Mouse (Mus musculus): ENCODE measurements around the gene Gmds.

The Gmds gene

DNA sequence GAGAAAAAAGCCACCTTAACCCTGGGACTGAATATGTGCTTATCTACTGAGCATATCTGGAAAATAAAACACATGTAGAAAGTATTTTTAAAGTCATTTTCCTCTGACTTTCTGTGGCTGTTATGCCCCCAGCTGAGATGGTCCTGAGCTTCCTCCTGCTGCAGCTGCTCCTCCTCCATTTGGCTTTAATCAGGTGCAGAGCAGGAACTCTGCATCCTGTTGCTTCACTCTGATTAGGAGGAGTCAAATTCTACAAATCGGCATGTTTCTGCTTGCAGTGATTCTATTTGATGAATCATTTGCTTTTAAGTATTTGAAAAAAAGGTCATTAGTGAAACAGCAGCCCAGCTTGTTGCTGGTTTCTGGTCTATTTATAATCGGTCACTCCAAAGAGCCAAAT, 177.0 kb downstream of the Gmds start:
- no peak for DNase-seq (ENCODE audit: low spot score in 2 of 2)

DNA sequence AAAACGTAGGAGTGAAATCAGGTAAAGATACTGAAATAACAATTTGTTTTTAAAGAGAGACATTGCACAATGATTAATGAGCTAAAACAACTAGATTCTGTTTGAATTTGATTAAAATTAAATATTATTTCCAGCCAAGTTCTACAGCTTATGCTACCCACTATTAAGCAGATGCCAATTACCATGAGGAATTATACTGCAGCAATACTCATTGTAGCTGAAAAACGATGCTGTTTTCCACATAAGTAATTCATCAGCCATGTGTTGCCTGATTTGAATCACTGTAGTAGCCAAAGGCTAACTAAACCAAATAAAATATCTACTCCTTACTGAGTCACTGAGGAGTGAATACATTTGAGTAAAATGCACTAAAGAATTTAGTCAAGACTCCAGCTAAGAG, 180.3 kb downstream of the Gmds start:
- no peak for DNase-seq (ENCODE audit: low spot score in 2 of 2)

DNA sequence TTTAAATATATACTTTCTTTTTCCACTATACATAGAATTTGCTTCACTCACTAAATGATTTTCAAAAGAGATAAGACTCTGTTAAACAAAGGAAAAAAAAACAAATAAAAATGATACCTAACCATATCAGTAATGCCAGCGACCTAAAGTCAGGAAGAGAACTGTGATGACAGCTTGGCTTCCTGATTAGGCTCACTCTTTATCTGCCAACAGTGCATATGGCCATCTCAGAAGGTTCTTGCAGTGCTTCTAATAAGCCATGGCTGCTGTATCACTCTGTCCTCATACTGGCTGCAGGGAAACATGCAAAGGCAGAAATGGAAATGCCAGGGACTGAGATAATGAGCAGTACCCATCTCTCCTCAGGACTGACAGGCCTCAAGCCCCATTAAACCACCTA, 192.6 kb downstream of the Gmds start:
- no peak for DNase-seq (ENCODE audit: low spot score in 2 of 2)

DNA sequence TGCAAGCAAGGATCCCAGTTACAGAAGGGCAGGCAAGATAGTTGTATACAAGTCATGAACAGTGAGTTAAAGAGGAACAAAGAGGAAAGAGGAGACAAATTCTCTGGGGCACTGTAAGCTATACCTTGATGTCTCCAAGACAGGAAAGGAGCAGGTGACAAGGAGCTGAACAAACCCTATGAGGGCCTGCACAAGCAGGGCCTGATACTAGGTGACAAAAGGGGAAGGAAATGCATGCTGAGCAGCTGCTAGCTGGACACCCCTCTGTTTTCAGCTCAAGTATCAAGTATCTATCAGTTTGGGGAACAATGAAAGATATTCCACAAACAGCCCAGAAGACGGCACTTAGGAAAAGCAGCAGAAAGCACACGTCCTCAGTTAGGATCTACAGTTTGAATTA, 193.4 kb downstream of the Gmds start:
- no peak for DNase-seq (ENCODE audit: low spot score in 2 of 2)

DNA sequence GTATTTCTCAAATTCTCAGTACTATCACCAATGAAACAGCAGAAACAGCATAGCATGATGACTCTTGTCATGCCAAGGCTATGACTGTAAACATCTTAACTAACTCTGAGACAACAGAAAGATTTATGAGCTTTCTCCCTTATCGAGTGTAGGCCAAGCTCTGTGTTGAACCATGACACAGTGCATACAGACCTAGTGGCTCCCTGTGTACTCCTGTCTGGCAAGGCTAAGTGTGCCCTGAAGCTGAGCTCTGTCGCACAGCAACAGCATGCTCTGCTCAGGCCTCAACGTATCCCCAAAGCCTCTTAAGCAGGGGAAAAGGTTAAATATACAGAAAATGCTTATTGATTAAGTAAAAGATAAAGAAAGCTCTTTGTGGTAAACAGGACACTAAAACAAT, 194.9 kb downstream of the Gmds start:
- DNase-seq (ENCODE audit: low spot score in 2 of 2) = no peak

DNA sequence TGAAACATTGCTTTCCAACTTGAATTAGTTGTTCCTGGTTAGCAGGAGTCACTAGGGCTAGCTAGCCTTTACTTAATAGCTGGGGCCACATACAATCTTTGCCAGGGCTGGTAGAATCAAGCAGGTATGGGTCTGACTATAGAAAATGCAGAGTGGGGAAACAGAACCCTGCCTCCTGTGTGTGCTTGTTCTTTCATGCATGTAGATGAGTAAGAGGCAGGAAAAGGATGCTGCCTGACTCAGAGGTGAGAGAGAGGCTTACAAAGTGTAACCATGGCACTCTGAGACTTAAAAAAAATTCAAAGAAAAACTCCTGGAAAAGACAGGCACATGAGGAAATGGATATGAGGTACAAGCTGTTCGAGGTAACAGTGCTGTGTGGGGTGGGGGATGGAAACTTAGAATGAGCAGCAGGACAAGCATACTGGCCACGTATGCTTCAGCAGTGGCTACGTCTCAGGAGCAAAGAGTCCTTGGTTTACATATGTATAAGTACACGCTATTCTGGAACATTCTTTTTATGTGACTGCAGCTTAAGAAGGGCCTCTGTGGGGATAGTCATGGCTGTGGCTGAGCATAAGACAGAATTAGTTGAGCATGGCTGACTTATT, 203.8 kb downstream of the Gmds start:
- no peak for DNase-seq (ENCODE audit: low spot score in 2 of 2)

DNA sequence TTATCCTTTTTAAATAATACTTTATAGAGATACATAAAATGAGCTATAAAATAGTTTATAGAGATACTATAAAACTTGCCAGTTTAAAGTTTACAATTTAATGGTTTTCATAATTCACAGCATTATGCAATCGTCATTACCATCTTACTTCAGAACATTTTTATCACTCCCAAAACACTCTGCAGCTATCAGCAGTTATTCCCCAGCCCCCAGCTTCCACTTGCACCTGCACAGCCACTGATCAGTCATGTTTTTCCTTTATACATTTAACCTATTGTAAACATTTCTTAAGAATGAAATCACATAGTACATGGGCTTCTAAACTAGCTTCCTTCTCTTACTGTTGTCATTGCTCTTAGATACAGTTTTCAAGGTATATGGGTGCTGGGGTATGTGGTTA, 208.6 kb downstream of the Gmds start:
- DNase-seq (ENCODE audit: low spot score in 2 of 2) = no peak

DNA sequence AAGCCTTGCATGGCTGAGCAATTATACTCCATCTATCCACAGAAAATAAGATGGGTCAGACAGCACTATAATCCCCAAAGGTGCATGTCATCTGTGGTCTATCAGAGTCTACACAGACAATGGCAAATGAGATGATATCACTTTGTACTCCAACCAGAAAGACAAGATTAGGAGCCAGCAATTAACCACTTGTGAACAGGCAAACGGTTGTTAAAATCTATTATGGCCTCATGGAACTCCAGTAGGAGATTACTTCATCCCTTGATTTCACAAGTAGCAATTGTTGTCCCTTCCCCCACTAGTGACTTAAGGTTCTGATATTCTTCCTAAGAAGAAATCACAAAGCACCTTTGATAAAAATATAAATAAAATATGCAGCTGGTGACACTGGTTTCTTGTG, 220.2 kb downstream of the Gmds start:
- DNase-seq (ENCODE audit: low spot score in 2 of 2) = no peak

DNA sequence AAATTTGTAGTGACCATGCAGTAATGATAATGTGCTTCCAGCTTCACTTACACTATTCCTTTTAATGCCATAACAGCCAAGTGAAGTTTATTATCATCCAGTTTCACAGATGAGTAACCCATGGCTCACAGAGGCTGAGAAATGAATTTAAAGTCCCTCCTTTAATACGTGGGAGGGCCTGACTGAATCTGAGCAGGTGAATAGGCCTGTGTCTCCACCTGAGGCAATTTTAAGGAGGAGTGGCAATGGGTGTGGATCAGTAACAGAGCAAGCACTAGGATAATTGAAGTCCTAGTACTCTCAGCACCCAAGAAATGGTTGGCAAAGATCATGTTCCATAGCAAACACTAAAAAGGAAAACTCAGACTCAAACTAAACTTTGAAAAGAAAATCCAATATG, 223.1 kb downstream of the Gmds start:
- DNase-seq (ENCODE audit: low spot score in 2 of 2) = no peak

DNA sequence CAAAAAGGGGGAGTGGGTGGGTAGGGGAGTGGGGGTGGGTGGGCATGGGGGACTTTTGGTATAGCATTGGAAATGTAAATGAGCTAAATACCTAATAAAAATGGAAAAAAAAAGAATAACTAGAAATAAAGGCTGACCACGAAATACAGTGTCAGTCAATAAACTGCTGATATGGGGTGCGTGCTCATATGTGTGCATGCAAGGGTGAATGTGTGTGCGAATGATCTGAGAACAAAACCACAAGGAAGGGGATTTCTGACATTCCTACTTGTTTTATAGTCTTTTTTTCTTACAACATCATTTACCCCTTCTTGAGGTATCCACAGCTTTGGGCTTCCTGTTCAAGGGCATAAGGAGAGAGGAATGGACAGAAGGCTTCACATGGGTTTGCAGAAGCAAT, 224.7 kb downstream of the Gmds start:
- no peak for DNase-seq (ENCODE audit: low spot score in 2 of 2)

DNA sequence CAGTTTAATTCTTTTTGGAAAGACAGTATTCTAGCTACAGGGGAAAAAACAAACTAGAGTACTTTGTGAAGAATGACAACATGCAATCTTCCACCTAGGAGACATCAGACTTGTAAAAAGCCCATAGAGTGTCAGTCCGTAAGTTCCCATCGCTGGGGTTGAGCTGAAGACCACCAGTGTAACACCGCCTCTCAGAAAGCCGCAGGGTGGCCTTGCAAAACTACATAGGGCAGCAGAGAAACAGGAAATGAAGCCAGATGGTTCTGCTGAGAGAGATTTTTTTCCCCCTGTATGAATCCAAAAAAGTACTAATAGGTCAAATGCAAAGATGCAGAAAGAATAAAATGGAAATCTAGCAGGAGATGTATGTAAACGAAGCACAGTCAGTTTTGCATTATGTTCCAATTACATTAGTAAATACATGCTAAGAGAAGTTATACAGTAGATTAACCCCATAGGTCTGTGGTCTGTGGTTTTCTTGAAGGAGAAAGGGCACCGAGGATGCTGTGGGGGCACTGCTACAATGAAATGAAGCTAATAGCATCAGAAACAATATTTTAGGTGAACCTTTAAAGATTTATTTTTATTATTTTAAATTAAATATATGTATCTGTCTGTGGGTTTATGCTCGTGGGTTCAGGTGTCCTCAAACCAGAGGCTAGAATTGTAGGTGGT, 250.1 kb downstream of the Gmds start:
- DNase-seq (ENCODE audit: low spot score in 2 of 2) = no peak

DNA sequence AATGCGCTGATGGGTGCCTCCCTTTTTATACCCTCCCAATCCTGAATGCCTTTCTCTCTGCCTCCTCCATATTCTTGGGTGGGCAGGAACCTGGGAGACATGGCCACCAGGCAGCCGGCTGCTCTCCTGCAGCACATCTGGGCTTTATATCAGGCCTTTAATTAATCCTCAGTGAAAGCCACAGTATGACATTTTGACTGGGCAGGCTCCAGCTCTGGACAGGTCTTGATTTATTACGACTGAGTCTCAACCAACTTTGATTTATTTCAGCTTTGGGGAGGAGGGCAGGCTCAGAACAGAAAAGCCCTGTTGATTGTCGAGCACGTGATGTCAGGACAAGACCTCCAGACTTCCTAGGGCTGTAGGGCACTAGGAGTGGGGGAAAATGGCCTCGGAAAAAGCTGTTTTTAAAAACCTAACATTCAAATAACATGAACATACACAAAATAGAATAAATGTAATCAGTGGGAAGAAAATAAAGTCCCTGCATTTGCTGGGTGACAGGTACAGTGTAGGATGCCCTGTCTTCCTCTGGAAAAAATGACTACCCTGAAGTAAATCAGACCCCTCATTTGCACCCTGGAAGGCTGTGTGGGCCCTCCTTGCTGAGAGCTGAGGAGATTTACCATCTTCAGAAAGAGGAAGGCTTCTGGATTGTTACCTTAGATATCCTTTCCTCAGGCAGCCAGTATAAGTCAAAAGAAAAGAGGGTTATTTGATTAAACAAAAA, 257.9 kb downstream of the Gmds start:
- no peak for DNase-seq (ENCODE audit: low spot score in 2 of 2)

DNA sequence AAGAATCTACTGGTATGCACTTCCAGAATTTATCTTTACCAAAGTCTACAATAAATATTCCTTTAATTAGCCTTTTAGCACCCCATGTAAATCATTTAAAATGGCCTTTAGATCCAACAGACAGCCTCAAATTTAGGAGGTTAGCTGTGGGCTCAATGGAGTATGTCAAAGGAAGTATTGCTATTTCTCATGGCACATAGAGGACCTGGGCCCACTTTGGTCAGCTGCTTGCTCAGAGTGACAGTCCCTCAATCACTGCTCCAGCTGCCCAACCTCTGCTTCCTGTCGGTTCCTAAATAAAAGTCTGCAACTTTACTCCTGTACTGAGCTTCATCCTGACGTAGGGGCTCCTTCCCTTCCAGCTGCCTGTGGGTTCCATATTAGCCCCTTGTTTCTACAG, 264.9 kb downstream of the Gmds start:
- DNase-seq (ENCODE audit: low spot score in 2 of 2) = no peak

DNA sequence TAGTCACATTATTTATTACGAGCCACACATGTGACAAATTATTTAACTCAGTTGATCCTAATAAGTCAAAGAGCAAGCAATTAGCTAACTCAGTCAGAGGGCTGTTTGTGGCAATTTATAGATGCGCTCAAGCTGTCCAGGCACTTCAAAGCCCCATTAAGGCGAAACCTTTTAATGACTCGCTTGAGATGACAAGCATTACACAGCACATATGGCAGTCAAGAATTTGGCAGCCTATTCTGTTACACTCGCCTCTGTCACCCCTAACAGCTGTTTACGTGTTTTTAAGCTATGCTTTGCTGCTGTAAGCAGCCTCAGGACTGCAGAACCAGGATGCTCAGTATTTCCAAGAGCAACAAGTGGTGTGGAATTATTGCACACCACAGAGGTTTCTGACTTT, 283.2 kb downstream of the Gmds start:
- DNase-seq (ENCODE audit: low spot score in 2 of 2) = no peak

DNA sequence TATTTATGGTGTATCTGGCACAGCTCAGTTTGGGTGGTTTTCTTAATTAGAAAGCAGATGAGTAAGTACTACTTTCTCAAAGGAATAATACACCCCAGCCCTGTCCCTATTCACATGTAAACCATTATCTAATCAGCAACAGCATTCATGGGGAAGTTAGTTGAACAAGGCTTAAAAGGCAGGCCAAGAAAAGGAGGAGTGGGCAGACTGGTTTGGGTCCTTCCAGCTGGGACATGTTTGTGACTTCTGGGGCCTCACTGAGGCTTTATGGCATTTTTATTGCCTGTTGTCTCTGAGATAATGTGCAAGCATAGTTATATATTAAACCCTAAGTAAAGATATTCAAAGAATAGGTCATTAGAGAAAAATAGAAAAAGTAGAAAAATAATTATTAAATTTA, 285.0 kb downstream of the Gmds start:
- no peak for DNase-seq (ENCODE audit: low spot score in 2 of 2)

DNA sequence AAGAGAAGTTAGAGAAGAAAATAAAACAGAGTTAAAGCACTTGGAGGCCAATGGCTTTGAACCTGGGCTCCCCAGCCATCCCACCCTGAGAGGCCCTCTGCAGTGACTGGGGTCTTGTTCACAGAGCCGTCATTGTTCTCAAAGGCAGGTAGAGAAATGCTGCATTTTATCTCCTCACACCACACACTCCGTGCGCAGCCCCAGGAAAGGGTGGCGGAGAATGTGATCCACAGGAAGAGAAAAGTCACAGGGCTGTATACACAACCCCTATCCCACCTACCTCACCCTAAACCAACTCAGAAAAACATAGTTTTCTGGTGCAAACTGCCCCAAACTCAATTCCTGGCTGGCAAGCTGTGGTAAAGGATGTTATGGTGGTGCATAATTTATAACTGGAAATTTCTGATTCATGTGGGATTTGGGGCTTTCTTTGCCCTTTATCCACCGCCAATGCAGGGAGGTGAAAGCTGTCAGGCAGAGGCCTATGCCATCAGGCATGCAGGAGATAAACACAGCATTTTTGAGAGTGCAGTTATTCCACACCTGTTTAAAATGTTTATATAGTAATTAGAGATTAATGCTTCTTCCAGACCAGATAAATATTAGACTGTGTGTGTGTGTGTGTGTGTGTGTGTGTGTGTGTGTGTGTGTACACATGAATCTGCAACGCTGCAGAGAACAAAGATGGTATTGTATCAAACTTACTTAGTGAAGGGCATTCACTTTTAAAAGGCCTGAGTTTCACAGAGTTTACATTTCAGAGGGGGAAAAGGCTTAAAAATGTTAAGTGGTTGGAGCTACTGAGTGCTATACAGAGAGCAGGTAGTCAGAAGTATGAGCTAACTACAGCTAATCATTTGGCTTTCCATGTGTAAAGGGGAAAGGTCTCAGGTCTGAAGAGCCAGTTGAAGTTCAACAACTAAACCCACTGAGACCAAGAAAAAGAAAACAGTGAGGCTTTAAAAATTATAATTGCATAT, 290.3 kb downstream of the Gmds start:
- no peak for DNase-seq (ENCODE audit: low spot score in 2 of 2)

DNA sequence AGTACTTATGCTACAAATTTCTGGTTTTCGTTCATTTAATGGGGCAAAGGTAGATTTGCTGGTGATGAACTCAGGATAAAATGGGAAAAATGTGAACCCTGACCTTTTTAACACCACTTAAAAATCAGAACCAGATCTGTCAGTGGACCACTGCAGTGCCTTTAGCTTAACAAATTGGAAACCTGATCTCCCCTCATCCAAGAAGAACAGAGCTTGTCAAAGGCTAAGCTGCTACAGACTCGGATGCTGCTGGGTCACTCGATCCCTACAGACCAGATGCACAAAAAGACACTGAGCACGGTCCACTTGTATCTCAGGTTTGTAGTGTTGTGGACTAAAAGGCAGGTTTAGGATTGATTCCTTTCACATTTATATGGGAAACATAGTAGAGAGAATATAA, 291.6 kb downstream of the Gmds start:
- DNase-seq (ENCODE audit: low spot score in 2 of 2) = no peak

DNA sequence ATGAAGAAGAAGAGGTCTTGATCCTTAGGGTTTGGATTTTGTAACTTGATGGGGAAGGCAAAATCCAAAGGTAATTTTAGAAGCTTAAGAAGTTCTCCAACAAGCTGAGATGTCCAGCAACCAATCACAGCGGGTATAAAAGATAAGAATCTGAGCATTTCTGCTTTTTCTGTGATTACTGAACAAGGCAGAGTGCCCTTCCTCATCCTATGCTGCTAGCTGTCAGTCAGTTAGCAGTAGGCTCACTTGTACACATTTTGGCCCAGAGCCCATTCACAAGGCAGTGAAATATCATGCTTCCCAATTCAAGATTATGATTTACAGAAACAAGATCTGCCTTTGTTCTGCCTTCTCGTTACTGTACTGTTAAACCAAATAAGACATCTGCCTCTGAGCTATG, 295.8 kb downstream of the Gmds start:
- DNase-seq (ENCODE audit: low spot score in 2 of 2) = no peak

DNA sequence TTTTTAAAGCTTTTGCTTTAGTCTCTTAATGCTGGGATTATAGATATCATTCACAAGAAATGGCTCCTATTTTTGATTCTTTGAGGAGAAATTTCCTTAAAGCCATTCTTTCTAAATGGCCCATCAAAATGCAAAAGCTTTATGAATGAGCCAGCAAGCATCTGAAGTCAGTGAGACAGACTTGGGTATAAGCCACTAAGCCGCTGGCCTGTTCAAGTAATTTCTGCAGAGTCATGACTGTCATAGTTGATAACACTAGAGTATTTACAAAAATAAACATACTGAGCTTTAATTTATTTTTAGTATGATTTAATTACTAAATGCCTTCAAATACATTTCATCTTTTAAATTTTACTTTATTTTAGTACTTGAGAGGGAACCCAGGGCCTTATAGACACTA, 297.7 kb downstream of the Gmds start:
- DNase-seq (ENCODE audit: low spot score in 2 of 2) = no peak

DNA sequence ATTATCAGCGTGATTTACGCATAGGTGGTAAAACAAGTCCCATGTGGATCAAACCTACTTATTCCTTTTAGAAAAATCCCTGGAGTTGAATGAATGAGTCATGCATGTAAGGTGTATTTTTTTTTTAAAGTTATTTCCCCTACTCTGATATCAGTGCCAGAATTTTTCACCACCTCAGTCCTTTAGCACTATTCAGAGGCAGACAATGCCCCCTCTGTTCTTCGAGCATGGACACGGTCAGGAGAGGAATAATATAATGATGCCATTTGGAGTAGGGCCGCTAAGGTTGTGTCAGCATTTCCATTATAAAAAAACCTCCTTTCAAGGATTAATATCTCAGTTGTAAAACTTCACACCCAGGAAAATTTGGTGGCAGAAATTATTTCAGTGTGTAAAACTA, 301.6 kb downstream of the Gmds start:
- DNase-seq (ENCODE audit: low spot score in 2 of 2) = no peak

DNA sequence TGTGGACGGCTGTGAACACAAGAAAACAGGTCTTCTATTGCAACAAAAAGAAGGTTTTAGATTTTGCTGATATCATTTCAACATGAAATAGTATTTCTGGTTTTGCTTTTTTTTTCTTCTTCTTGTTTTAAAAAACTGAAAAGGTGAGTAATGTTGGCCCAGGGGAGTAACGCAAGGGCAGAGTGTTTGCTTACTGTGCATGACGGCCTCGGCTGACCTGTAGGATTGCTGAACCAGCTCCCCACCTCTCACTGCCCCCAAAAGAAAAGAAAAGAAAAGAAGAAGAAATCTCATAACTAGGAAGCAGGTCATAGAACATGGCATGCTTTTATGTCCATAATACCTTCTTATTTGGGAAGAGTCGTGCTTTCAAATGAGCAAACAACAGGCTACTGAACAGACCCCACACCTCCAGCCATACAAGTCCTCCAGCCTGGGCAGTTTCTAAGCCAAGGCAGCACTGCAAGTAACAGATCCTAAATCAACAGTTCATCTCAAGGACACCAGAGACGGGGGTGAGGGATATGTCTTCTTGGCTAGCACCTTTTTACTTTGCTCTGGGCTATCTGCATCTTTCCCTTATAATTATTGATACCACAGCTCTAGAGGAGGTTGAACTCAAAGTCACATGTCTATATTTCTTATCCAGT, 303.6 kb downstream of the Gmds start:
- no peak for DNase-seq (ENCODE audit: low spot score in 2 of 2)

DNA sequence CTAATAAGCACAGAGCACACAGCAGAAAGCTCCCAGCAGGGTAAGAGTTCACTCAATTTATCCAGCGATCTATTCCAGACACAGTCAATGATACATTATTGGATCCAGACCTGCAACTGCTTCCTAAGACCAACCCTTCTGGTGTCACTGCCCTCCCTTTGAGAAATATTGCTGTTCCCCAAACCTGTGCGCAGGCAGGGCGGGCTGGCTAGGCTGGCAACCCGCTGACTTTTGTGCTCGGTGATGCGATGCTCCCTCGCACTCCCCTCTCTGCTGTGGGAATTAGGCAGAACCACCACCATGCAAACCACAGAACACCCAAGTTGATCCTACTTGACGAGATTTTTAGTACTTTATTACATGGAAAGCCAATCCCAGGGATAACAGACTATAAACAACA, 304.4 kb downstream of the Gmds start:
- DNase-seq (ENCODE audit: low spot score in 2 of 2) = no peak

All from thymus, postnatal 10 days (tissue).